Mouse (Mus musculus) MEL (cell line): Measurements from ENCODE around the gene Kynu. TPM values are rescaled to one million over a fixed set of nuclear protein-coding genes. Genes with fewer than 3 reads are reported as not detected.

Experiments
- DNase-seq: peaks from one replicate; pipeline ENCODE4 v3.0.0; 2011; ENCODE audit warnings: low read depth, low spot score
- H3K27ac ChIP-seq: 2 replicates; pipeline ENCODE4 v1.5.1; 2012; ENCODE audit warnings: low read depth, mild to moderate bottlenecking, control low read depth, low read length, moderate library complexity; ENCODE audit not compliant: control insufficient read depth
- H3K27me3 ChIP-seq, 2 experiments: fragments of 150-350 bp in 1 of 2; sonication (generic) in 1 of 2; 2 replicates each; pipeline ENCODE4 v1.6.1; 2012; ENCODE audit warnings: low read length in 2 of 2, mild to moderate bottlenecking in 2 of 2, improper control_type of control experiment in 1 of 2, moderate library complexity in 1 of 2; ENCODE audit not compliant: insufficient read depth in 2 of 2, control insufficient read depth in 1 of 2
- H3K36me3 ChIP-seq, 2 experiments: 2 replicates each; pipeline ENCODE4 v1.6.1; 2012 to 2014; ENCODE audit warnings: low read length in 2 of 2, improper control_type of control experiment in 1 of 2, inconsistent platforms in 1 of 2, mild to moderate bottlenecking in 1 of 2; ENCODE audit not compliant: insufficient read depth in 2 of 2, control insufficient read depth in 1 of 2
- H3K4me1 ChIP-seq, 2 experiments: fragments of 150-350 bp in 1 of 2; sonication (generic) in 1 of 2; 2 replicates each; pipeline ENCODE4 v1.6.1; 2012; ENCODE audit warnings: low read length in 2 of 2, improper control_type of control experiment in 1 of 2, mild to moderate bottlenecking in 1 of 2; ENCODE audit not compliant: insufficient read depth in 2 of 2, control insufficient read depth in 1 of 2
- H3K4me3 ChIP-seq, 2 experiments: fragments of 150-350 bp in 1 of 2; sonication (generic) in 1 of 2; 2 replicates each; pipeline ENCODE4 v1.5.1; 2012; ENCODE audit warnings: low read depth in 2 of 2, low read length in 2 of 2, mild to moderate bottlenecking in 2 of 2, moderate library complexity in 2 of 2, control low read depth in 1 of 2, improper control_type of control experiment in 1 of 2; ENCODE audit not compliant: control insufficient read depth in 1 of 2, insufficient read depth in 1 of 2
- H3K79me2 ChIP-seq: 2 replicates; pipeline ENCODE4 v1.6.1; 2012; ENCODE audit warnings: mild to moderate bottlenecking, low read length, moderate library complexity; ENCODE audit not compliant: control insufficient read depth, poor library complexity, insufficient read depth
- H3K9ac ChIP-seq: 2 replicates; pipeline ENCODE4 v1.6.1; 2012; ENCODE audit warnings: low read depth, mild to moderate bottlenecking, control low read depth, low read length, moderate library complexity; ENCODE audit not compliant: control insufficient read depth, poor library complexity, severe bottlenecking
- H3K9me3 ChIP-seq: fragments of 150-350 bp; sonication (generic); replicated peaks from 2 replicates; pipeline ENCODE4 v1.6.1; 2012; ENCODE audit warnings: mild to moderate bottlenecking, low read length, improper control_type of control experiment, moderate library complexity; ENCODE audit not compliant: insufficient read depth
- BHLHE40 ChIP-seq: IDR thresholded peaks from 2 replicates; pipeline ENCODE4 v1.6.1; 2012; ENCODE audit warnings: low read depth, mild to moderate bottlenecking, inconsistent platforms, low read length, improper control_type of control experiment, borderline replicate concordance
- E2F4 ChIP-seq: IDR thresholded peaks from 2 replicates; pipeline ENCODE4 v1.6.1; 2011; ENCODE audit warnings: low read depth, low read length, improper control_type of control experiment, borderline replicate concordance
- GABPA ChIP-seq: IDR thresholded peaks from 2 replicates; pipeline ENCODE4 v1.6.1; 2012; ENCODE audit warnings: low read depth, mild to moderate bottlenecking, inconsistent platforms, low read length, improper control_type of control experiment, moderate library complexity
- MAZ ChIP-seq: IDR thresholded peaks from 2 replicates; pipeline ENCODE4 v1.6.1; 2012; ENCODE audit warnings: low read depth, mild to moderate bottlenecking, inconsistent platforms, low read length, improper control_type of control experiment
- MEF2A ChIP-seq: IDR thresholded peaks from 2 replicates; pipeline ENCODE4 v1.6.1; 2014; ENCODE audit warnings: low read depth, mild to moderate bottlenecking, inconsistent platforms, low read length, improper control_type of control experiment; ENCODE audit not compliant: poor library complexity, insufficient replicate concordance, severe bottlenecking; ENCODE audit errors: extremely low read depth
- MXI1 ChIP-seq: IDR thresholded peaks from 2 replicates; pipeline ENCODE4 v1.6.1; 2011; ENCODE audit warnings: mild to moderate bottlenecking, low read depth, low read length, improper control_type of control experiment
- MYB ChIP-seq: IDR thresholded peaks from 2 replicates; pipeline ENCODE4 v1.6.1; 2011; ENCODE audit warnings: mild to moderate bottlenecking, low read depth, low read length, improper control_type of control experiment
- MYC ChIP-seq: IDR thresholded peaks from 2 replicates; pipeline ENCODE4 v1.6.1; 2011; ENCODE audit warnings: low read depth, mild to moderate bottlenecking, low read length, improper control_type of control experiment, moderate library complexity
- POLR2A ChIP-seq, 2 experiments: IDR thresholded peaks; 2 replicates each; pipeline ENCODE4 v1.6.1; 2011 to 2012; ENCODE audit warnings: low read length in 2 of 2, mild to moderate bottlenecking in 2 of 2, control low read depth in 1 of 2, improper control_type of control experiment in 1 of 2, low read depth in 1 of 2, moderate library complexity in 1 of 2; ENCODE audit not compliant: control insufficient read depth in 1 of 2, insufficient read depth in 1 of 2, poor library complexity in 1 of 2
- POLR2AphosphoS2 ChIP-seq: IDR thresholded peaks from 2 replicates; pipeline ENCODE4 v1.6.1; 2011; ENCODE audit warnings: low read length, improper control_type of control experiment
- POLR2AphosphoS5 ChIP-seq: IDR thresholded peaks from 2 replicates; pipeline ENCODE4 v1.6.1; 2012; ENCODE audit warnings: low read depth, borderline replicate concordance, mild to moderate bottlenecking, inconsistent platforms, low read length, moderate library complexity, mixed read lengths
- RAD21 ChIP-seq: IDR thresholded peaks from 2 replicates; pipeline ENCODE4 v1.6.1; 2011; ENCODE audit warnings: mild to moderate bottlenecking, low read depth, low read length, improper control_type of control experiment
- SIN3A ChIP-seq: IDR thresholded peaks from 2 replicates; pipeline ENCODE4 v1.6.1; 2012; ENCODE audit warnings: low read length, improper control_type of control experiment, inconsistent platforms
- UBTF ChIP-seq: IDR thresholded peaks from 2 replicates; pipeline ENCODE4 v1.6.1; 2012; ENCODE audit warnings: low read depth, mild to moderate bottlenecking, inconsistent platforms, low read length, improper control_type of control experiment, moderate library complexity, borderline replicate concordance; ENCODE audit not compliant: insufficient read depth
- USF2 ChIP-seq, 2 experiments: IDR thresholded peaks; 2 replicates each; pipeline ENCODE4 v1.6.1; 2011 to 2012; ENCODE audit warnings: improper control_type of control experiment in 2 of 2, low read length in 2 of 2, borderline replicate concordance in 1 of 2, inconsistent platforms in 1 of 2, low read depth in 1 of 2, mild to moderate bottlenecking in 1 of 2; ENCODE audit not compliant: insufficient read depth in 1 of 2
- ZKSCAN1 ChIP-seq: IDR thresholded peaks from 2 replicates; pipeline ENCODE4 v1.6.1; 2012; ENCODE audit warnings: low read depth, mild to moderate bottlenecking, inconsistent platforms, low read length, improper control_type of control experiment, moderate library complexity
- polyA plus RNA-seq, 2 experiments: library from polyadenylated mRNA; stranded (reverse) in 1 of 2; unstranded in 1 of 2; fragments of >175 nt in 1 of 2; fragments of >200 nt in 1 of 2; gene quantifications; 2 replicates each; pipeline versions ENCODE4 v1.2.1 to v1.2.4; 2012; ENCODE audit warnings: low replicate concordance in 2 of 2, low read depth in 1 of 2; ENCODE audit not compliant: insufficient read length in 2 of 2, insufficient read depth in 1 of 2, missing spikeins in 1 of 2
- total RNA-seq: library from RNA; depleted of rRNA; stranded (reverse); fragments of 300-350 nt; gene quantifications from 2 replicates; pipeline ENCODE4 v1.2.3, GENCODE M21; 2012

Gene Kynu
- total and polyA plus RNA-seq, 3 experiments: 0.04 TPM; not detected in 2

GRCm38 (mm10) chr2:43562779-43563178 lies 7.7 kb downstream of the Kynu start:
- Histone ChIP-seq H3K9me3 (no peaks in the 10 kb centered on the region), H3K9ac (no peak overlapping the region), H3K36me3 (no peaks in the 10 kb centered on the region), H3K79me2 (no peaks in the 10 kb centered on the region), H3K4me1 (no peaks in the 10 kb centered on the region), H3K27me3 (no peaks in the 10 kb centered on the region), H3K27ac (no peak overlapping the region), H3K4me3 (no peak overlapping the region)
- TF ChIP-seq MEF2A (no peak), USF2 (IDR thresholded peaks at IDR 0.05; ENCODE audit: borderline replicate concordance in 1 of 2, insufficient read depth in 1 of 2, low read depth in 1 of 2, low read length in 2 of 2) (no peak), GABPA (no peak), RAD21 (no peak), SIN3A (no peak), BHLHE40 (no peak), POLR2A (IDR thresholded peaks at IDR 0.05; ENCODE audit: control insufficient read depth in 1 of 2, insufficient read depth in 1 of 2, low read depth in 1 of 2, low read length in 2 of 2, poor library complexity in 1 of 2) (no peak), MAZ (no peak)
- DNase-seq: no peak

GRCm38 (mm10) chr2:43568406-43568805 lies 13.3 kb downstream of the Kynu start:
- DNase-seq: no peak
- Histone ChIP-seq H3K4me3 (no peak overlapping the region), H3K79me2 (no peaks in the 10 kb centered on the region), H3K9ac (no peak overlapping the region), H3K4me1 (no peaks in the 10 kb centered on the region), H3K27ac (no peak overlapping the region), H3K27me3 (peaks cover 0 to 2% of the 10 kb centered on the region in 2 experiments; a peak in 1 of 4 replicates), H3K9me3 (no peaks in the 10 kb centered on the region), H3K36me3 (no peaks in the 10 kb centered on the region)
- TF ChIP-seq E2F4: no peak
- no peak for TF ChIP-seq MXI1
- no peak for TF ChIP-seq MYB
- TF ChIP-seq POLR2A (IDR thresholded peaks at IDR 0.05; ENCODE audit: control insufficient read depth in 1 of 2, insufficient read depth in 1 of 2, low read depth in 1 of 2, low read length in 2 of 2, poor library complexity in 1 of 2): no peak

DNA sequence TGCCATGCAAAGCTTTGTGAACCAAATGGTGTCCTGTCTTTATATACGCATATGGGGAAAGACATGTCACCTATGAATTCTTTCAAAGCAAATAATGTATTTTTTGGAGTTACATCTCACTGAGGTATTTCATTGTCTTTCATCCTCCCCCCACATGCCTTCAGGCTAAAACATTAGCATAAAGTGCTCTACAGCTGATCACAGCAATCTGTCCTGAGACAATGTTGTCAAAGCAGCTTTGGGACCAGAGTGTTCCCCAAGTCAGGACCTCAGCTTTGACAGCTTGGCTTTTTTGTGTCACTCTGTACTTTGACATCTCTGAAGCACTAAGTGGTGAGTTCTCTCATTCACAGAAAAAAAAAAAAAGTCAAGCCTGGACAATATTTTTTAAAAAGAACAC lies 18.4 kb downstream of the Kynu start:
- H3K36me3 ChIP-seq: no peaks in the 10 kb centered on the region

More for the DNA sequence above, 18.4 kb downstream of the Kynu start:
- H3K9ac ChIP-seq: no peak overlapping the region
- H3K4me1 ChIP-seq: no peaks in the 10 kb centered on the region
- H3K27ac ChIP-seq: no peak overlapping the region
- H3K79me2 ChIP-seq: no peaks in the 10 kb centered on the region
- no peak for DNase-seq
- TF ChIP-seq GABPA: no peak
- TF ChIP-seq POLR2AphosphoS5: no peak
- no peak for TF ChIP-seq ZKSCAN1
- TF ChIP-seq POLR2AphosphoS2: no peak
- no peak for TF ChIP-seq MYC
- TF ChIP-seq UBTF: no peak
- peaks cover 0 to 2% of the 10 kb centered on the region in 2 experiments; a peak in 2 of 4 replicates for H3K27me3 ChIP-seq
- no peak overlapping the region for H3K4me3 ChIP-seq
- H3K9me3 ChIP-seq: no peaks in the 10 kb centered on the region
